Mouse (Mus musculus) adrenal gland, postnatal 36 days (tissue): ENCODE measurements around the gene Cebpe. TPM values are rescaled to one million over a fixed set of nuclear protein-coding genes. Genes with fewer than 3 reads are reported as not detected.

Source experiments
- DNase-seq, 2 experiments: peaks; one replicate each; pipeline ENCODE4 v3.0.0; 2021; ENCODE audit warnings: mixed read lengths in 1 of 2
- total RNA-seq, 2 experiments: library from RNA; stranded (reverse); gene quantifications; 2 replicates each; pipeline ENCODE4 v1.2.3; 2021

The Cebpe gene
- total RNA-seq, 2 experiments from 2014 or later: not detected

DNA sequence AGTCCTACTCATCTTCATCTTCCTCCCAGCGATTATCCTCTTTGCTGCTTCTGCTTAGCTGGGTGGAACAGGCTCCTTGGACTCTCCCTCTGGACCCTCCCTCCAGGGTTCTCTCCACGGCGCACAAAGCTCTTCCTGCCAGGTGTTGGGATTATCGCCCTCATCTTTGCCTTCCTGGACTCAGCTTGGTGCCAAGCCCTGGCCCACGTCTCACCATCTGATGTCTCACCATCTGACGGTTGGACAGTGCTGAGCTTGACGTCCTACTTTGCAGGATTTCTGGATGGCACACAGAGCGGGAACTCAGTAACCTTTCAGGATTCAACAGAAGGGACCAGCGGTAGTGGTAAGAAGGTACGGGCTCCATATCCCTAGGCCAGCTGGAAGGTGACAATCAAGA is 9.7 kb upstream of the Cebpe start:
- DNase-seq: no peak

DNA sequence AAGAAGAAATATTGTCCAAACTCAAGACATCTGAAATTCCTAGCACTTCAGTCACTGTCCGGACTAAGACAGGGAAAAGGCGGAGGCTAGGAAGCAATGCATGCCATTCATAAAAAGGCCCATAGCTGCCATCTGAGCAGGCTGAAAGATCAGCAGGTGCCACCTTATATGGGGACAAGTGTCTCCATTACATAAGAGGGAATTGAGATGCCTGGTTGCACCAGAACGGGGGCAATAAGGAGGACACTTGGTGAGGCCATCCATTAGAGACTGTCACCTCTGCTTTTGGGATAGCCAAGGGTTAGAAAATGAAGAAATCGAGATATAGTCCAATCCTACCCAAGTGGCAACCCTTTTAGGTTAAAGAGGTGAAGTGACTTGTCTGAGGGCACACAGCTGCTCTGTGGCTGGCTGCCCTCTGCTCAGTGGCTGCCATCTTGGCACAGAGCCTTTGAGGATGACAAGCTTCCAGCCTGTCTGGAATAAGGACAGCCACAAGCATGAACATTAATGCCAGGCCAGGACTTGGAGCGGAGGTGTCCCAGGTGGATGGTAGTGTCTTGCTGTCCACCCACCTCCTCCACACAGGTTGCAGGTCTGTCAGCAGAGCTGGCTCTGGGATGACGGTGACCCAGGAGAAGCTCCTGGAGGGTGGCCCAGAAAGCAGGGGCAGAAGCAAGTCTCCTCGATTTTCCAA is 8.8 kb upstream of the Cebpe start:
- peak in 1 of 2 experiments; percentile 23 for DNase-seq

DNA sequence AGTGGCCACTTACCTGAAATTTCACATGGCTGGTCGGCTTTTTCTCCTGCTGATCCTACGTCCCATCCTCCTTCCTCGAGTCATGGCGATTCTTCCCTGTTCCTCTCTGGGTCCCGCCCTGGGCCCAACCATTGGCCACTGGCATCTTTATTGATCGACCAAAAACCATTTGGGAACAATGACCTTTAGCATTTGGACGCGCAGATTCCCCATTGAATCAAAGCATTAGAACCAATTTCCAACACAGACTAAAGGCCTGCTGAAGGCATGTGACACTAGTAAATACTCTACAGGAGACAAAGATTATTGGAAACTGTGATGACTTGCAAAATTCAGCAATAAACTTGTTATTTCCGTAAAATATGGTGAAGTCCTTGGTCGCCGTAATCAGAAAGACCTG is 8.1 kb upstream of the Cebpe start:
- DNase-seq: no peak

DNA sequence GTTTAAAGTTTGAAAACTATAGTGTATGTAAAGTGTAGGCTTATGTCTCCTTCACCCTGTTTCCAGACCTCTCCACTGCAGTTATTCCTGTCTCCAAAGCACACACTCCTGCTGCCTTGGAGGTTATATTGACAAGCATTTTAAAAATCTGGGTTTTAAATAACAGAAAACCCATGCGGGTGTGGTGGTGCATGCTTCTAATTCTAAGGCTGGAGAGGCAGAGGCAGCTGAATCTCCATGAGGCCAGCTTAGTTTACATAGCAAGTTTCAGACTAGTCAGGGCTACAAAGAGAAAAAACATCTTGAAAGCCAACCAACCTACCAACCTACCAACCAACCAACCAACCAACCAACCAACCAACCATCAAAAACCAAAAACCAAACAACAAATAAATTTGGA is 3.4 kb upstream of the Cebpe start:
- no peak for DNase-seq

DNA sequence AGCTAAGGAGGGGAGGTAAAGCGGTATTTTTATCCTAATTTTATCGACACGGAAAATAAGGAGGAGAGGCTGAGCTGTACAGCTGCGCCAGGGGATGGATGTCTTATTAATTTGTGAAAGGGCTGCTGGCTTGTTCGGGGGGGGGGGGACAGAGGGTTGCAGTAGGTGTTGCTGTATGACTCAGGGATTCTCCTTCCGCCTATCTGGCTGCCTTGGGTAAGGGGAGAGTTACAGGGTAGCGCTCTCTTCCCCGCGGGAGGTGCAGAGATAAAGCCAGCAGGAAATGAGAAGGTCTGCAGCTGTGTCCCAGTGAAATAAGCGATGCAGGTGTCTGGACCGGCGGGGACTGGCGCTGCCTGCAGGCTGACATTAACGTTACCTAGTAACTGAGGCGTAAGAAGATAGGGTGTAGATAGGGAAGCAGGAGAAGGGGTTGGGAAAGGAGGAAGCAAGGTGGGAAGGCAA is 2.7 kb upstream of the Cebpe start:
- DNase-seq: peak; percentile 17 to 31

DNA sequence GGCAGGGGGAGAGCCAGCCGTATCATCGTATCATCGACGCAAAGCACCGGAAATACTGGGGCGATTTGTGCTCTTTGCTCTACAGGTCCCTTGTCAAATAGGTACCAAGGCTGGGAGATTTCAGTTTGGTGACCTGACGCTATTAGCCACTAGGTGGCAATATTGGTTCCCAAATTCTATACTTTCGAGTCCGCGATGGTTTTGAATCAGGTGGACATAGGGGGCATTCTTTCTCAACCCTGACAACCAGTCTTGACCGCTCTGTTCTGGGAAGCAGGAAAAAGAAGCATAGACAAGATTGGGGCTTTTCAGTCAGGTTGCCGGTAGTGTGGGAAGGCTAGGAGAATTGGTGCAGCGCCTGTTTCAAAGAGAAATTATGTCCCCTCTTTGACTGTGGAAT is 2.1 kb upstream of the Cebpe start:
- peak; percentile 51 to 64 for DNase-seq

DNA sequence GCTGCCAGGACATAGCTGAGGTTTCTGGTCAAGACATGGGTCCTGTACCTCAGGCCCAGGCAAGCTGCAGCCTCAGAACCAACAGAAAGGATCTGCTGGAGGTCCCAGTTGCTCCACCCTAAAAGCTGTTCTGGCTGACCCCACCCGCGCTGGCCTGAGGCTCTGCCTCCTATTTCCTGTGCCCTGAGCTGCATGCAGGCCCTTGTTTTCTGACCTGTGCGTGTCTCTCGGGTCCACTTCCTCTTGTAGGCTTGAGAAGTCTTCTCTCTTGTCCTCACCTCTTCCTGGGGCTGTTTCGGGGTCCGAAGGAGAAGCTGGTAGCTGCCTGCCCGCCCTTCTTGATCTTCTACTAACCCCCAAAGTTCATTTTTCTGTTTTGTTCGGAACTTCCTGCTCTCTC is 887 bp upstream of the Cebpe start:
- DNase-seq: peak; percentile 19 to 53

DNA sequence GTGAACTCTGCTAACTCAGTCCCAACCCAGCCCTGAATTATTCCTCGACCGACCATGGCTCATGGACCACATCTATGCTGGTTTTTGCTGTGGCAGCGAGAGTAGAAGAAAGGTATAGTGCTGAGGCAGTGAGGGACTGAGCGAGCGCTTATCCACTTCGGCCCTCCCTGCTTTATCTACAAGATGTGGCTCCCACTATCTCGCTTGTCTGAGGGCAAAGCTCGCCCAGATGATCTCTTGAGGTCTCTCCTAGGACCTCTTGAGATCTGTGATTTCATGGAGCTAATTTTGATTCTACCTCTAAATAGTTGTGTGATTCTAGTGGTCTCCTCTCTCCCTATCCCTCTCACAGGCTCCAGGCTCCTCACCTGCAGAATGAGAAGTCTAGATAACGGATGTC is 2.9 kb downstream of the Cebpe start:
- DNase-seq: no peak

DNA sequence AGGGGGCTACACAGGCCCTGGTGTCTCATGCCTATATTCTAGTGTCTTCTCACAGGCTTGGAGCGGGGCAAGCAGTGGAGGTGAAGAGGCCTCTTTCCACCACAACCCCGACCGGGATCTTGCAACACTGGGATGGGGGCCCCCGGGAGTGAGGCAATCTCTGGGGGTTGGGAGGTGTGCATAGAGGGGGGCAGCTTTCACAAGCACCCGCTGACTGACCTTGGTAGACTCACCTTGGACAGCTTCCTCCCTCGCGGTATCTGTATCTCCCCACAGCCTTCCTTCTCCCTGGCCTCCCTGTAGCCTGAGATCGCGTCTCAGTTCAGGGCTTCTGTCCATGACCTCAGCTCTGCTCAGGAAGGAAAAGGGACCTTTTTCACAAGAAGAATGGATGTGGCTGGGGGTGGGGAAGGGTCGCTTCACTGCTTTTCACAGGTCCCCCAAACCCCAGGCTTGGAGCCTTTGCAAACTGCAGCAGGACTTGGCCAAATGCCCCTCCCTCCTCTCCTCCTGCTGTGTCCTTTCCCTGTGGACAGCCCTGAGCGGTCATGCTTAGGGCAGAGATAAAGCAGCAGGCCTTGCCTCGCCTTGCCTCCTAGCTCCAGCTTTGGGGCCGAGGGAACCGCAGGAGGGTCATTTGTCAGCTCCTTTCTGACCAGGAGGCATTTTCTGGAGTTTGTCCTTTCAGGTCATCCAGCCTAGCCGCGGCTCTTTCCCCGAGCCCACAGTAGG is 5.2 kb downstream of the Cebpe start:
- DNase-seq: peak in 1 of 2 experiments; percentile 29

DNA sequence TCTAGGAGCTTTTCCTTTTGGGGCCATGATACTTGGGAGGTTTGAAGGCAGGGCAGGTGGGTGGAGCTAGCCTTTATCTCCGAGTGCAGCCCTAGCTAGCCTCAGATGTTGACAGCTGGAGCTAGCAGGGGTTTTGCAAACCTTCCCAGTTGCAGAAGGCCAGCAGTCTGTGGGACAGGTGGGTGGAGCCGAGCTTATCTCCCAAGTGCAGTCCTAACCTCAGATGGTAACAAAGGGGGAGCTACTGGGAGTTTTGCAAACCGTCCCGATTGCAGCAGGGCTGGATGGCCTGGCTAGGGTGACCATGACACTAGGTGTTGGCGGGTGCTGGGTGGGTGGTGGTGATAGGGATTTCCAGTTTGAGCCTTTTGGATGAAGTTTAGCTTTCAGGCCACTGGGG is 6.1 kb downstream of the Cebpe start:
- peak in 1 of 2 experiments; percentile 38 for DNase-seq

DNA sequence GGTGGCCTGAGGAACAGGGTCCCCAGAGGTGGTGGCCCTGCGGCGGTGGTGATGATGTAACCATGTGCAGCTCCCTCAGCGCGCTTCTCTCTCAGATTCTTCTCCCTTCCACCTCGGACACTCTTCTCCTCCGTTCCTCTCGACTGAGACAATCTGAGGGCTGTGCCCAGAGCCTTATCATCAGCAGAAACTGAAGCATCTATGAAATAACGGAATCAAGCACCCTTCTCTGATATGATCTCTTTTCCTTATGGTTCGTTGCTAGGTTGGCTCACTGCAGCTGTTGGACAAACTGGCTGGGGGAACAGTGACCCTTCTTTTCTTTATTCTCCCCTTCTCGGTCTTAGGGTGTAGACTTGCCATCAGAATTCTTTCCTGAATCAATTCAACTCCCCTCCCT is 8.8 kb downstream of the Cebpe start:
- DNase-seq: no peak

DNA sequence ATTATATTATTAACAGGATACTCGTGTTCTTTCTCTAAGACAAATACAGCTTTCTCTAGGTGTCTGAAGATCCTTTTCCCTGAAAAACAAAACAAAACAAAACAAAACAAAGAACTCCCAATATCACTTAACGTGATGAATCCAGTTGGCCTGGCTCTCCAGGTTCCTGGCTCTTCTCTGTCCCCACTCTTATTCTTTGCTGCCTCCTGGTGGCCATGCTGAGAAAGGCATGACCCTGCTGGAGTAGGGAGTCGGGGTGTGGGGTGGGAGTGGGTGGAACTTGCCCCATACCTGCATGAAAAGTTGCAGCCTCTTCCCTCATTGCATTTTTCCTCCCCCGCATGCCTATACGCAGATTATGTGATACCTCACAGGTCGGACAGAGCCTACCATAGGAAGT is 10.7 kb downstream of the Cebpe start:
- DNase-seq: peak; percentile 85 to 86

DNA sequence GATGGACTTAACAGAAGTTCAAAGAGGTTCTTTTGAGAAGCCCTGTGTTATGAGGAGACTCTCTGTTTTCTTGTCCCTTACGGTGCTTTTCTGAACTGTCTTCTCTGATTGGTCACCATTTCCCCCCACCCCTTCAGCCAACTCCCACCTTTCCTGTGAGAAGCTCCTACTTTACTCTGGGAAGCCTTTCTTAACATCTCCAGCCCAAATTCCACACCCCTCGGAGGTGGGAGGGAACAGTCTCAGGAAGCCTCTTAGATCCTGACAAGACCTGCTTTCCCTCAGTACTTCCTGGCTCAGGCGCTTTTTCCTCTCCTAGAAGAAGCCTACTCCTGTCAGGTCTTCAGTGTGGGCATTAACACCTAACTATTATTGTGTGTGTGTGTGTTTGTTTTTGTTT is 12.4 kb downstream of the Cebpe start:
- no peak for DNase-seq

DNA sequence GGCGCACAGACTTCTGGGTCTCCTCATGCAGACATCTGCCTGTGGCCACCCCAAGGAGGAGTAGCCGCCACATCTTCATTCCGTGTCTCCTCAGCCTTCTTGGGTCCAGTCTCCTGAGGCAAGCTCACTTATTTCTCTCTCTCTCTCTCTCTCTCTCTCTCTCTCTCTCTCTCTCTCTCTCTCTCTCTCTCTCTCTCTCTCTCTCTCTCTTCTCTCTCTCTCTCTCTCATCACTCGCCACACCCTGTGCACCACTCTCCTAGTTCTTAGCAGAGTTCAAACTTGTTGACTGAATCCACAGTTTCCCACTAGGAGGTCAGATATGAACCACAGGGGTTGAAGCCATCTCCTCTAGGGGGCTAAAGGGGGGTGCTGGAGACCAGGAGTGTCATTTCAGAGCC is 13.2 kb downstream of the Cebpe start, which contains the start of gene Gm29776:
Gm29776 (minus strand) TSS at position 101 of the 400 bp plus-strand sequence.
- no peak for DNase-seq

DNA sequence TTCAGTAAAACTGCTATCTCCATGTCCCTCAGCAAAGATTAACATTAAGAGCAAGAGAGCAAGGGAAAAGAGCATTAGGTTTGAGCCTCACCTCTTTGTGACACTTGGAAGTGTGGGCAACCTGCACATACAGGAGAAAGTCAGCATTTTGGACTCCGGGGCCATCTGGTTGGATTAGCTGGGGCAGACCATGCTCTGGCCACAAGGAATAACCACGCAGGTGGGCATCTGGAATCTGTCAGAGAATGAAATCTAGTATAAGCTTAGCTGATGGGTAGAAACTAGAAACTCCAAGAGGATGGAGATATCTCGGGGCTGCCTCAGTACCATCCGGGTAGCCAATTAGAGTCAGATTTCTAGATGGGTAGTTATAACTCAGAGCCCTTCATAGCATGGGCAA is 15.2 kb downstream of the Cebpe start:
- DNase-seq: no peak

DNA sequence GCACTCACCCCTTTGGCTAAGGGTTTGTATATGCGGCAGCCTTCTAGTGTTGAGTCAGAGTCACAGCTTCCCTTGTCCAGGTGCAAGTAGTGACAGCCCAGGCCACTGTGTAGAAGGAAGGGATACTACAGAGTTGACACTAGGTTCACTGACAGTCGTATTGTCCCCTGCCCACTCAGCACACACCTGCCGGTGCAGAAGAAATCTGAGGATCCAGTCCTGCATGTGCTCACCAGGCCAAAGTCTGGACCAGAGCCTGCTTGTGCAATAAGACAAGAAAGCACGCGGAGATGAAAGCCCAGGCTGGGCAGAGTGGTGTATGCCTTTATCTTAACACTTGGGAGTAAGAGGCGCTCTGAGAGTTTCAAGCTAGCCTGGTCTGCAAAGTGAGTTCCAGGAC is 16.9 kb downstream of the Cebpe start:
- no peak for DNase-seq

DNA sequence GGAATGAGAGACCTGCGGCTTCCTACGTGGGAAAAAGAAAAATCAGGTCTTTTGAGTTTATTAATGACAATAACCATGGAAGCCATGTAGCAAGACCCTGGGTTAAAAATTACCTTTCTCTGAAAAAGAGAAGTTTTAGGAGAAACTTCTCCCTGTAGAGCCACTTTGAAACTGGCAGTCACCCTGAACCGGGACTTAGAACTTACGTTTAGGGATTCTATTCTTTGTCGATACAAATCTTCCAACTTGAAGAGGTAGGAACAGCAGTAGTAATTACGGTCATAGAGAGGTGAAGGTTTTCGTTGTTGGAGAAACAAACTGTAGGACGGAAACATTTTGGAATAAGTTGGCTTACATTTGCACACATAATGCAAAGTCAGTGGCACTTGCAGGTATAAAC is 24.7 kb downstream of the Cebpe start:
- DNase-seq: no peak

DNA sequence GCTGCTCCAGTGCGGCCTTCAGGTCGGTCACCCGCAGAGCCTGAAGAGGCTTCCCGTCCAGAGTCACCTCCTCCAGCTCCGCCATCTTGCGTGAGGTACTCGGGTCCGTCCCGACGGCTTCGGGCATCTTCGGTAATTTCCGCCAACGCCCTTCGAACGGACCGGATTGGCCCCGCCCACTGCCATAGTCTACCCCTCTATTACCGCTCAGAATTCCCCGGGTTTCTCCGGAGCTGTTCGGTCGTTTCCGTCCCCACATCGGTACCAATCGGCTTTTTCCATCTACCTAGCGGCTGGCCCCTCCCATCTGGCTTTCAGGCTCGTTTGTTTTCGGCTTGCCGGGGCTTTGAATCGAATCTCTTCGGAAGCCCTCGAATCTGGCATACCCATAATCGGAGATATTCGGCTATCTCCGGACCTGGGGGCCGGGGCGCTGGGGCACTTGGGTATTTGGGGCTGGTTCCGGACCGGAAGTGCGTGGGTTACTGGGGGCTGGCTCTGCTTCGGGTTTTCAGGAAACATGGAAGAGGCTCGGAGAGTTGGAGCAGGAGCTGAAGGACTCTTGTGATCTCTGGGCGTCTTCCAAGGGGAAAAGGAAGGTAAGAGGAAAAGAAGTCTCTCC is 25.3 kb downstream of the Cebpe start, which contains the start of gene Acin1:
Acin1 (minus strand) TSS at position 410 of the 622 bp plus-strand sequence.
- peak; percentile 99 to 100 for DNase-seq

DNA sequence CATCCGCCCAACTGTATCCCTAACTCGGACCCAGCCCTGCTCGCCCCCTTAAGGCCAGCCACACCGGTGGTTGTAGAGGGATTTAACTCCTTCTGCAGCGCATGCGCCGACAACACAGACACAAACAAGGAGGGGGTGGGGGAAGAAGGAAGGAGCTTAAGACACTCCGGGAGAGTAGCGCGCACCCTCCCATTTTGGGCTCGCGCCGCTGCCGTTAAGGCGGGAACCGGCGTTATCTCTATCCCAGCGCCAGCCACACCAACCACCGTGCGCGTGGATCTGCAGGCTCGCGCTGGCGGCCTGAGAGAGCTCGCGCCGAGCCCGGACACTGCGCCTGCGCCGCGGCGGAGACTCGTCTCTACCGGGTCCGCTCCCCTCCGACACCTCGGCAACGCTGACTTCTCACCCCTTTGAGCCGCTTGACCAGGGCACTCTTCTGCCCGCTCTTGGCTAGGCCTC is 25.9 kb downstream of the Cebpe start, which contains the start of gene 1700123O20Rik:
1700123O20Rik (plus strand) TSS at position 154 of the 459 bp plus-strand sequence.
- peak in 1 of 2 experiments; percentile 81 for DNase-seq

DNA sequence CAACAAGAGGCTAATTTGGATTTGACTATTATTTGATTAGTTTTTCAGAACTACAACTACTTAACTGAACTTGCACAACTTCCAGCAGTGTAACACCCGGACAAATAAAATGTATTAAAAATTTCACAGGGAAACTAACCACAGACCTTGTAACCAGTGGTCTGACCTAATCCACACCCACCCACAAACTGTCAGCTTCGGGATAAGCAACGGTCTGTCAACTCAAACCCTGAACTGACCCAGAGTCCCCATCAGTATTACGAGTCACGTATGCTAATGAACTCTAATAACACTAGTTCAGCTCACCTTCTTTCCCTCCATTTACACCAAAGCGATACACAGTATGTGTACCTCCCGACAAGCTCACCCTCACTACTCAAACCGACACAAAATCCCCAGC is 26.5 kb downstream of the Cebpe start:
- DNase-seq: no peak

DNA sequence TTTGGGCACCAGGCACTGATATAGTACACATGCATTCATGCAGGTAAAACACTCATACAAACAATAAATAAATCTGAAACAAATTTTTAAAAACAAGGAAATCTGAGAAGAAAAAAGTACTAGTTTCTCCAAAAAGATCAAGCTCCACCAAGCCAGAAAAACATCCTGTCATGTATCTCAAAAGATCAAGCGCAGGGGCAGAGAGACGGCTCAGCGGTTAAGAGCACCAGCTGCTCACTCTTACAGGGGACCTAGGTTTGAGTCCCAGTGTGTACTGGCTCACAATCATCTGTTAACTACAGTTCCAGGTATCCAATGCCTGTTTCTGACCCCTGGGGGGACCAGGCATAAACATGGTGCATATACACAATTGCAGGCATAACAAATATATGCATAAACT is 29.6 kb downstream of the Cebpe start:
- no peak for DNase-seq

DNA sequence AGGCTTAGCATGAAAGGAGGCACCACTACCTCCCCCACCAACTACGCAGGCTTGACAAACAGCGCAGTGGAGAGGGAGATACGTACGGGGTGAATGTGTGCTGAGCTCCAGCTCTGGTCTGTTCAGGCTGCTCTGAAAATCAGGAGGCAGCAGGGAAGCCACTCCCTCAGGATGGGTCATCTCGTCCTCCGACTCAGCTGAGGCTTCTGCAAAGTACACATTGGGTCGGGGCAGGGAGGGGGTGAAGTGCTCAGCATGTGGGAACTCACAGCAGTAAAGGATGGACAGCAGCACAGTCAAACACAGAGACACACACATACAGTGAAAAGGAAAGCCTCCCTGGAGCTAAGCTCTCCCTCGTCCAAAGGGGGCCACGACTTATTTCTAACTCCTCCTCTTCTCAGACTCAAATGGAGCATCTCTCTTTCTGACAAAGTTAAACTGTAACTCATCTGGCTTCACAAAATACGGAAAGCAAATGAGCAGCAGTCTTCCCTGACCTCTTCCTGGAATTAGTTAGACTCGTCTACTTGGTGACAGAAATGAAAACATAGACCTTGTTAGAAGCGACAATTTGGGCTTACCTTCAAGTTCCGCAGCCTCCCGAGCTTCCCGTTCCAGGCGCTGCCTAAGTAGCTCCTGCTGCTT is 33.2 kb downstream of the Cebpe start:
- no peak for DNase-seq
